Mouse (Mus musculus) thymus, adult 18-20 months (tissue): ENCODE results near the gene Paxx.

Experiments used
- DNase-seq, 2 experiments: peaks; one replicate each; pipeline ENCODE4 v3.0.0; 2022; ENCODE audit warnings: mixed read lengths in 2 of 2

Paxx gene

GRCm38 (mm10) chr2:25460551-25461309, at the start of gene Paxx:
Paxx (minus strand) TSS chr2:25461094.
- peak; percentile 93 to 97 for DNase-seq

- DNase-seq = no peak
Observed at GRCm38 (mm10) chr2:25509912-25510311, 49.0 kb upstream of the Paxx start.

DNA sequence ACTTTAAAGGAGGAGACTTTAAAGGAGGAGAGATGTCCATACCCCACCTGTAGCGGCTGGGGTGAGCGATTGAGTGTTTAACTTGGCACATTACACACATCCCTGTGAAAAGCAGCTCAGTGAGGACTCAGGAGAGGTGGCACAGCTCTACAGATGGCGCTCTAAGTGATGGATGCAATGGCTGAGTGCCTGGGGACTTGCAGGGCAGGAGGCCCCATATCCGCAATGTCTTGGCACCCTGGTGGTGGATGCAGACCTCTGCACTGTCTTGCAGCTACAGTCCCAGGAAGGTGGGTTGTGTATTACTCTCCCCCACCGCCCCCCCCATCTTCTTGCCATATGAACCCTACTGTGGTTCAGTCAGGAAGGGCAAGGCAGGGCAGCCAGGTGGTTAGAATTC, 46.1 kb upstream of the Paxx start:
- DNase-seq = no peak

- DNase-seq = no peak
Observed at GRCm38 (mm10) chr2:25505860-25506259, 45.0 kb upstream of the Paxx start.

DNA sequence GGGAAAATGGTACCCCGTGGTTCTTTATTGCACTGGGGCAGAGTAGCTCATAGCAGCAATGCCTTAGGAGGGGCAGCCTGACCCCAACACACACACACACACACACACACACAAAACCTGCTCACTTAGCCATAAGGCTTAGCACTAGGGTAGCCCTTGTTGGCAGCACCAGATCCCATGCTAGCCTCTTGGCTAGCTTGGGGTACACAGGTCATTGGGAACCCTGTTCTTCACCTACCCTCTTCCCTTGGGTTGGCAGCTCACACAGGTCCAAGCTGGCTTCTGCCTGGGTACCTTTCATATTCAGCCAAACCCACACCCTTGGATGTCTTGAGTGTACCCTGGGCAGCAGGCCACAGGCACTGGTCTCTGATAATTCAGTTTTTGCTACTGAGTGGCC, 44.1 kb upstream of the Paxx start:
- DNase-seq = no peak

- DNase-seq = no peak
Observed at GRCm38 (mm10) chr2:25504538-25504937, 43.6 kb upstream of the Paxx start.

GRCm38 (mm10) chr2:25502726-25503125, 41.8 kb upstream of the Paxx start:
- DNase-seq = no peak

DNA sequence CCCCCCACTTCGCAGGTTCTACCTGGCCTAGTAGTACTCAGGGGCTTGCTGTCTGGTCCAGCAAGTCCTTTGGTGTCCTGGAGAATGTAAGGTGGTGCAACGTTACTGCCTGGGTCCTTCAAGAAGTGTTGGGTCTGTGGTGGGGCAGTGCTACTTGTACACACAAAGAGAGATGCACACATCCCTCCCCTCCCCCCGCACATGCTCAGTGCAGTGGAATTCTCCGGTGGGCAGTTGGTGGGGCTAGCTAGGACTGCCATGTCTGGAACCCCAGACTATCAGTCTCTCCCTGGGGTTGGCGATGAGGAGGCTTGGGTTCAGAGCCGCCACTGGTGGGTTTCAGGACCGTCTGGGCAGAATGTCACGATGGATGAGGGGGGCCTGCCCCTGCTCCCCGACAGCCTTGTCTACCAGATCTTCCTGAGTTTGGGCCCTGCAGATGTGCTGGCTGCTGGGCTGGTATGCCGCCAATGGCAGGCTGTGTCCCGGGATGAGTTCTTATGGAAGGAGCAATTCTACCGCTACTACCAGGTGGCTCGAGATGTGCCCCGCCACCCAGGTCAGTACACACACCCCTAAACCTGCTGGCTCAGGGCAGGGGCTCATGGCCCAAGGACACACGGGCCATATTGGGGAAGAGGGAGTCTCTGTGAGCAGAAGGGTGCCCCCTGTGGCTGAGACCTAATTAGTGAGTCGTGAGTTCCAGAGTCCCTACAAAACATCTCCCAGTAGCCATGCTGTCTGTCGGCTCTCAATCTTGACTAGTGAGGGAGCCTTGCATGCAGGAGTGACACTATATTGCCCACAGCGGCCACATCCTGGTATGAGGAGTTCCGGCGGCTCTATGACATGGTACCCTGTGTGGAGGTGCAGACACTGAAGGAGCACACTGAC, 40.9 kb upstream of the Paxx start, which contains the start of gene C8g:
Gene C8g, minus strand, starts transcription at position 127 of the 894 bp plus-strand sequence.
- DNase-seq = no peak

DNA sequence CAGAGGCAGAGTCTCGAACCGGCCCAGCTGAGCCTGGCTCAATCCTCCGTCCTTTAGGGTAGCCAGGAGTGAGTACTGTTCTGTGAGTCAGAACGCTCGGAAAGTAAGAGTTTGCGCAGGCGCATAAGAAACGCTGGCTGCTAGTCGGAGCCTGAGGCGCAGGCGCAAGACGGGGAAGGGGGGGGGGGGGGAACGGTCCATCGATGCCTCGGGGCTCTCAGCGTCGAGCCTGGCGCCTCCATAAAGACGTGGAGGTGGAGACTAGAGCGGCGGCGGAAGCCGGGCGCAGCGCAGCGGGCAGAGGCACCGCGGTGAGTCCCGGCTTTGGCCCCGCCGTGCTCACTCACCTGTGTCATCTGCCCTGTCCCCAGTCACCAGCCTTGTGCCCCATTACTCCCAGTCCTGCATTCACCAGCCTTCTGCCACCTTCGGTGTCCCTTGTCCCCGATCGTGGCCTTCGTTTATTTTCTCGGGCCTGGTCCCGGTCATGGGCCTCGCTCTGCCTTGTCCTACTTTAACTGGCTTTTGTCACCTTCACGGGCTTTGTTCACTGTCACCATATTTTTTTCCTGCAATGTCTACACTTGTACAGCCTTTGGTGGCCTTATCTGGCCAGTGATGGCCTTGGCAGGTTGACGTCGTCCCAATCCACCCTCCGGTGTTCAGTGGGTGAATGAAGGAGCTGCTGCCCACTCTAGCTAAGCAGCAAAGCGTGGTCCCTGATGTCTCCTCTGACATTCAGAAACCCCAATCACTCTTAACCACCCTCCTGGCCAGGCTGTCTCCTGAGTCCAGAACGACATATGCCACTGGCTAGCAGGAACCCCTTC, 39.9 kb upstream of the Paxx start, which contains the start of gene Fbxw5:
Gene Fbxw5, plus strand, starts transcription at position 175 of the 830 bp plus-strand sequence.
- DNase-seq = peak; percentile 72 to 81

DNA sequence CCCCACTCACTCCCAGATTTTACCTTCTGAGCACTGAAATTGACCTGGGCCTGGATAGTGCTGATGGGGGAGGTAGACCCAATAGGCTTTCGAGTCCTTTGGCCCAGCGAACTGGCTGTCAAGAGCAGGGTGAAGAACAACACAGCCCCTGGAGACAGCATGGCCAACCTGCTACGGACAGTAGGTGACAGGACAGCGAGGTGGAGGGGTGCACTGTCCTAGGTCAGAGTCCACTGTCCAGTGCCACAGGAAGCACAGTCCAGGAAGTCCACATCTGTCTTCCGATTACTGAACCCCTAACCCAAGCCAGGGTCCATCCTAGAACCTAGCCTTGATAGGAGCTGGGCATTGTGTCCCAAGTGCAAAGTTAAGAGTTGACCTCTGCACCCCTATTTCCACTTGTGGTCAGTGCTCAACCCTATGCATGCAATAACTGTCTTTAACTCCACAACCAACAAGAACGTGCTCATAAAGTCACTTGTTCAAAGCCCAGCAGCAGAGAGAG, 39.2 kb upstream of the Paxx start:
- DNase-seq = no peak

DNA sequence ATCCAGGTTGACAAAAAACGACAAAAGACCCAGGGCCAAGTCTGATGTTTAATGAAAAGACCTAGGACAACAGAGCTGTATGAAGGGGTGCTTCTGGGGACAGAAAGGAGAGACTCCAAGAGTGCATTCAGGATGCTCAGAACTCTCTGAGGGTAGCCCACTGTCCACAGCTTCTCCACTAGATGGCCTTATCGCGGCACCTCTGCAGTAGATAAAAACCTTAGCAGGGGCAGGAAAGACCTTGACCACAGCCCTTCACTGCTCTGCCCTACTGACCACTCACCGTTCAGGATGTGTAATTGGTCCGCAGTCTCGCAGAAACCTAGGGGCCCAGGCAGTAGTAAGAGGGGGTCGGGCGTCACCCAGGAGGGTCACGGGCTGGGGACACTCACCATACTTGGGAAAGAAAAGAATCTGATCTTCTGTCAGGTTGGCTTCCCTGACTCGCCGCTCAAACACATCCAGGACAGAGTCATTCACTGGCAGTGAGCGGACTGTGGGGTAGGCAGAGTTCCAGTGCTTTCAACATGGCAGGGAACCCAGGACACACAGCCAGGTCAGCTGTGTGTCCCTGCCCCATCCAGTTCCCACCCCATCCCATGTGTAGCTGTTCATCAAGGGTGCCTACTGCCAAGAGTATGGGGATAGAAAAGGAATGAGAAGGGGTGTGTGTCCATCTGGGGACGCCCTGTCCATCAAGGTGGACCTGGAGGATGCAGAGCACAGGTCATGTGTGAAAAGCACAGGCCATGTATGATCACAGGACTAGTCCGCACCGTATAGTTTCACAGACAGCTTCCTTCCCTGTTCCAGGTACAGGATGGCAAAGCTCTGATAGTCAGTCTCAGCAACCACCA, 38.0 kb upstream of the Paxx start:
- DNase-seq = no peak

GRCm38 (mm10) chr2:25497846-25498575, 37.1 kb upstream of the Paxx start:
- DNase-seq = no peak

DNA sequence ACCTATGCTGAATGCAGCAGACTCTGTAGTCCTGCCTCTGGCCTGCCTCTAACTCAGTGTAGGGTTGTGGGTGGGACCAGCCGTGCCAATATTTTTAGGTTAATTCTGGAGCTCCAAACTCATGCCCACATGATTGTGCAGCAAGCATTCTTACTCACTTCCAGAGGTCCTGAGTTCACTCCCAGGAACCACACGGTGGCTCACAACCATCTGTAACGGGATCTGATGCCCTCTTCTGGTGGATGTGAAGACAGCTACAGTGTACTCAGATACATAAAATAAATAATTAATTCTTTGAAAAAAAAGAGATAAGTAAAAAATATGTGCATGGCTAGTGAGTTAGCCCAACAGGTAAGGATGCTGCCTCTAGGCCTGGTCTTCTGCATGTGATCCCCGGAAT, 35.6 kb upstream of the Paxx start:
- no peak for DNase-seq

DNA sequence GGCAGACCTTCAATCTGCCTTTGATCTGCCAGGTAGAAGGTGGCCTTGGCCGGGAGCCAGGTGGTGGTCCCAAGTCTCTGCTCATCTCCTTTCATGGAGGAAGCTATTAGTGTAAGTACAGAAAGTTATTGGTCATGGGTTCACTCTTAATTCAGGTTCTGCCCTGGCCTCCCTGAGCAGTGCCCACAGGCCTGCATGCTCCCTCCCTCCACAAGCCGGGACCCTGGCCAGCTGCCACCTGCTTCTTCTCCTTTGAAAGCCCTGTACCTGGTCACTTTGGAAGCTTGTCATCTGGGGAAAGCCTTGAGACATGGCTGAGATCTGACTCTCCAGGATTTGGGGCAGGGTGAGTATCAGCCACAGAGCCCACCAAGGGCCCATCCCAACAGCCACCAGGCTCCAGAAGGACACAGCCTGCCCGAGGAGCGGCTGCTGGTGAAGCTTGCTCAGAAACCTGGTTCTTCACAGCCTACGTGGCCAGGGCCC, 32.6 kb upstream of the Paxx start, which contains the start of gene Lcn12:
Gene Lcn12, minus strand, starts transcription at position 436 of the 486 bp plus-strand sequence.
- no peak for DNase-seq

GRCm38 (mm10) chr2:25492988-25493387, 32.1 kb upstream of the Paxx start:
- DNase-seq = no peak

- DNase-seq = no peak
Observed at GRCm38 (mm10) chr2:25488671-25489068, 27.8 kb upstream of the Paxx start.

GRCm38 (mm10) chr2:25487965-25488670, 27.2 kb upstream of the Paxx start:
- no peak for DNase-seq

DNA sequence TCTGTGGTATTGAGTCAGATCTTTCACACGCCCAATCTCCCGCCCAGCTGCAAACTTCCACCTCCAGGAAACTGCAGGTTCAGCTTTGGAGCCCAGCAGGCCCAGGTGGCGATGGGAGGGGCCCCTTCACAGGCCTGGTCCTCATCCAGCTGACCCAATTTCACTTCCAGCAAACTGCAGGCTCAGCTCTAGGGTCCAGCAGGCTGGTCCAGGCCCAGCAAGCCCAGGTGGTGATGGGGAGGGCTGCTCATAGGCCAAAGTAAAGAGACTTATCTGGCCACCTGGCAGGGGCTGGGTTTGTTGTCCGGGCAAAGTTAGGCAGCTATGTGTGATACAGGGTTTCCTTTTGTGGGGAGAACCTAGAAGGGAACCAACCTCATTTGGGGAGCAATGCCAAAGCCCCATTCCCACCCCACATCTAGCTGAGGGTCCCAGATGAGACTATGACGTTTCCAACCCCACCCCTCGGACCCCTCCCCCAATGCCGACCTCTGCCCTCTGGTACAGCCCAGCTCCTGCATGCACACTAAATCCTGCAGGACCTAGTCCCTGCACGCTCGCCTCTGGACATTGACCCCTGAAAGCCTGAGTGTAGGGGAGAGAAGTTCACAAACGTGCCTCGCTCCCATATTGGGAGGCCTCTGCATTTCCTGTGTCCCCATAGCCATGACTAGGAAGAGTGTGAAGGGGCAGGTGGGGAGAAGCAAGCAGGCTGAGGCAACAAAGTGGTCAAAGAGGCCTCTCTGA, 24.2 kb upstream of the Paxx start:
- DNase-seq = no peak

GRCm38 (mm10) chr2:25482969-25483368, 22.1 kb upstream of the Paxx start:
- no peak for DNase-seq
